Mouse (Mus musculus): Measurements from ENCODE around the gene Trim38. TPM values are rescaled to one million over a fixed set of nuclear protein-coding genes. Genes with fewer than 3 reads are reported as not detected.

Gene Trim38
- total RNA-seq, 4 experiments from 2014 or later = not detected

GRCm38 (mm10) chr13:23746201-23747080 lies 23.3 kb upstream of the Trim38 start, which contains the start of gene Hist1h2bb:
Gene Hist1h2bb, plus strand, starts transcription at chr13:23746734.
- DNase-seq (ENCODE audit: low spot score) = peak; percentile 94

GRCm38 (mm10) chr13:23747081-23747891 lies 22.4 kb upstream of the Trim38 start:
- no peak for DNase-seq (ENCODE audit: low spot score)

DNA sequence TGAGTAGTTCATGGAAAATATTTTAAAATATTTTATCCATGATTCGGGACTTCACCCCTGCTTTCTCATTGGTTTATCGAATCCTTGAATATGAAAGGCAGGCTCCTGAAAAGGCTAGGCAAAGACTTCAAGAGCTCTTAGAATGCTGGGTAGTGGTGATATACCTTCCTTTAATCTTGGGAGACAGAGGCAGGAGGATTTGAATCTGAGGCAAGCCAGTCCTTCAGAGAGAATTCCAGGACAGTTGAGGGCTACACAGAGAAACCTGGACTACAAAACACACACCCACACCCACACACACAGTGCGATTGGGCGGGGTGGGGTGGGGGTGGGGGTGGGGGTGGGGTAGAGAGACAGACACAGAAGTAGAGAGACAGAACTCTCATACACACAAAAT lies 21.8 kb upstream of the Trim38 start:
- DNase-seq (ENCODE audit: low spot score) = no peak

DNA sequence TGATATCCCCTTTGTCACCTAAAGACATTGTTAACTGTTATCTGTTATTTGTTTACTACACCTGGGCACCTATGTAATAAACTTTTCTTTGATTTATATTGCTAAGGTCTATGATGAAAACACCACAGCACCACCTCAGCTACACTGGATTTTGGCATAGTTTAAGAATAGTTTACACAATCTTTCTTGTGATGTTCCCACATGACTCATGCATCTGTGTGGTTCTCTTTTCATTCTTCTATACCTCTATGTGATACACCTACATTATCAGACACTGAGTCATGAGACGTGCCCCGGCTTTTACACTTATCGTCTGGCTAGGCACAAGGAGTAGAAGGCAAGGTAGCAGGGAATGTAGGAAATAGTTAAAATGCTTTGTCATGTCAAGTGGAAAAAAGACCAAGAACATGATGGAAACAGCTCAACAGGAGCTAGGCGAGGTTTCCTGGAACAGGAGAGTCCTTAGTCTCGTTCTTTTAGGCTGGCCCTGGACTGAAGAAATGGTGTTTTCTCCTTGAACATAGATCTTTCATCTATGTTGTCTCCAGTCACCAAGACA lies 20.1 kb upstream of the Trim38 start:
- no peak for DNase-seq (ENCODE audit: low spot score)

DNA sequence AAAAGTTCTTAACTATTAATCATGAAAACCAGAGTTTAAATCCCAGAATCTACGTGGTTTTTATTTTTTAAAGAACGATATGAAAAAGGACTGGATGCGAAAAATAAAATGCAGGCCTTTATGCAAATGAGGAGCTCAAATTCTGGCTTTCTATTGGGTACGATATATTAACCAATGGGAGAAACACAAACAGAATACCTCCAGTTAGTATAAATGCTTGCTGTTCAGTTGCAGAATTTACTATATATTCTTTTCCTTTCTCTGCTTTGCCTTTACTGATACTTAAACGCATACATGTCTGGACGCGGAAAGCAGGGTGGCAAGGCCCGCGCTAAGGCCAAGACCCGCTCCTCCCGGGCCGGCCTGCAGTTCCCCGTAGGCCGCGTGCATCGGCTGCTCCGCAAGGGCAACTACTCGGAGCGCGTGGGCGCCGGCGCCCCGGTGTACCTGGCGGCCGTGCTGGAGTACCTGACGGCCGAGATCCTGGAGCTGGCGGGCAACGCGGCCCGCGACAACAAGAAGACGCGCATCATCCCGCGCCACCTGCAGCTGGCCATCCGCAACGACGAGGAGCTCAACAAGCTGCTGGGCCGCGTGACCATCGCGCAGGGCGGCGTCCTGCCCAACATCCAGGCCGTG lies 18.8 kb upstream of the Trim38 start, which contains the start of gene Hist1h2ab:
Gene Hist1h2ab, plus strand, starts transcription at position 288 of the 639 bp plus-strand sequence.
- DNase-seq (ENCODE audit: low spot score) = peak; percentile 73

- DNase-seq (ENCODE audit: low spot score) = no peak
These were observed 18.2 kb upstream of the Trim38 start for GRCm38 (mm10) chr13:23751478-23751956.

- peak; percentile 78 for DNase-seq (ENCODE audit: low spot score)
These were observed 17.5 kb upstream of the Trim38 start, which contains the start of gene Hist1h3b for GRCm38 (mm10) chr13:23752067-23752741. Gene Hist1h3b, plus strand, starts transcription at chr13:23752267.

DNA sequence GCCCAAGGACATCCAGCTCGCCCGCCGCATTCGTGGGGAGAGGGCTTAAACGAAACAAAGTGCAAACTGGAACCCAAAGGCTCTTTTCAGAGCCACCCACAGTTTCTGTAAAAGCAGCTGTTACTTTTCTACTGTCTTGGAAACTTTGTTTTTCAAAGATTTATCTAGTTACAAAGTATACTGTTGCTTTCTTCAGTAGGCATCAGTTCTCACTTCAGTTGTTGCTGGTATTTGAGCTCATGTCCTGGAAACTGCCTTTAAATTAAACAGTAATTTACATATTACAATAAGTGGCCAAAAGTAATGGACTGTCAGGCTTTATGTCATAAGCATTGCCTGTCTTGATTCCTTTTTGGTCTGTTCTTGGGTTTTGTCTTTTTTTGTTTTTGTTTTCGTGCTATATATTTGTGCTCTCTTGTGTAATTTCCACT lies 17.0 kb upstream of the Trim38 start:
- no peak for DNase-seq (ENCODE audit: low spot score)

- DNase-seq (ENCODE audit: low spot score) = no peak
These were observed 16.2 kb upstream of the Trim38 start for GRCm38 (mm10) chr13:23753314-23754078.

GRCm38 (mm10) chr13:23755000-23755399 lies 14.7 kb upstream of the Trim38 start:
- no peak for DNase-seq (ENCODE audit: low spot score)

DNA sequence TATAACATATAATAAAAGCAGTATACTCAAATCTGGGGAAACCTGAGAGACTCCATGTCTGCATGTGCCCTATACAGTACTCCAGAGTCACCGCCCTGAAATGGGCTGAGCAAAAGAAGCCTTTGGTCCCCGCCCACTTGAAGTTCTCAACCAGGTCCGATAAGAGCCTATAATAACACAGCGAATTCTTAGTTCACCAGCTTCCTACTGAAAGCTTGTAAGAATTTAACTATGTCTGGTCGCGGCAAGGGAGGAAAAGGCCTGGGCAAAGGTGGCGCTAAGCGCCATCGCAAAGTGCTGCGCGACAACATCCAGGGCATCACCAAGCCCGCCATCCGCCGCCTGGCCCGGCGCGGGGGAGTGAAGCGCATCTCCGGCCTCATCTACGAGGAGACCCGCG lies 12.9 kb upstream of the Trim38 start, which contains the start of gene Hist1h4b:
Gene Hist1h4b, plus strand, starts transcription at position 224 of the 400 bp plus-strand sequence.
- peak; percentile 88 for DNase-seq (ENCODE audit: low spot score)

DNA sequence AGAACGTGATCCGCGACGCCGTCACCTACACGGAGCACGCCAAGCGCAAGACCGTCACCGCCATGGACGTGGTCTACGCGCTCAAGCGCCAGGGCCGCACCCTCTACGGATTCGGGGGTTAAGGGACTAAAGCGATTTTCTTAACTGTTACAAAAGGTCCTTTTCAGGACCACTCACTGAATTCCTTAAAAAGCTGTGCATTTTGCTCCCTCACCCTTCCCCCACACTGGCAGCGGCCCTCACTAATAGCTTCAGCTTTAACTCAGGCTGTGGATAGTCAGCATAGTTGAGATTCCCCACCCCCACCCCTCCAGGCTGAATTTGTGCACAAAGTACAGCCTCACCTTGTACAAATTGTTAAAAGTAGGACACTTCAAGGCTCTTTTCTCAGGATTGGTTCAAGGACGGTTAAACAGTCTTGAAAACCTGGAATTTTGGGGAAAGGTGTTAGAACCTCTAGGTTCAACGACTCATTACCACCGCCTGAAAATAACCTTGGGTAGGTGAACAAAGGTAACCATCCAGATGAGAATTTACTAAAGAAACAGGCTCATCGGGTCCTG lies 12.4 kb upstream of the Trim38 start:
- DNase-seq (ENCODE audit: low spot score) = no peak

- no peak for DNase-seq (ENCODE audit: low spot score)
These were observed 11.8 kb upstream of the Trim38 start for GRCm38 (mm10) chr13:23757921-23758320.

DNA sequence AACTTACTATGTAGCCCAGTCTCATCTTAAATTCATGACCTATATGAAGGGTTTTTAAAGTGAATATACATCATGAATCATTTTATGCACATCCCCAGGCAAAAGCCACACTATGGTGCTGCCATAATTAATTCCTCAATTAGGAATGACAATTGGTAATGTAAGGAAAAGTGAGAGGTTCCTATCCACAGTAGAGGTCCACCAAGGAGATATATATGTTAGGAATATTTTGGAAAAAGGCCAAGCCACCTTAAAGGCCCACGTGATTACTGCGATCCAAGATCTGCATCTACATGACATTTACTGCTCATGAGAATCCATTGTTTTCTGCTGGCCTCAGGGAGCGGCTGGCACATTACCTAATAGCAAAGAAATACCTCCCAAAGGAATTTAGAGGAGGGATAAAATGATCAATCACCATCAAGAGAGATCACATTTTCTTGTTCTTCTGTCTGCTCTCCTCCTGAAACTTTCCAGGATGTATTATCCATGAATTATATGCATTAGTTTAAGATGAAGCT lies 10.4 kb upstream of the Trim38 start:
- DNase-seq (ENCODE audit: low spot score) = no peak

DNA sequence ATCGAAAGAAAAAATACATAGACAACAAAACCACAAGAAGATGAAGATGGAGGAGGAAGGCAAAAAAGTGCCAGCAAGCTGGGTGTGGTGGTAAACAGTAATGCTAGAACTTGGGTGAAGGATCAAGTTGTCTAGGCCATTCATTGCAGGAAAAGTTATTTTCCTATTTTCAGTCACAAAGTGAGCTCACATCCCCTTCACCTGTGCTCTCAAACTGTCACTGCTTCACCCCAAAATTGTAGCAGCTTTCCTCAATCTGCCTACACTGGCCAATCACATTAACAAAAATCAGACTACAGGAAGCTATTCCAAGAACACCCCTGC lies 9.8 kb upstream of the Trim38 start:
- no peak for DNase-seq (ENCODE audit: low spot score)

GRCm38 (mm10) chr13:23760240-23760971 lies 9.3 kb upstream of the Trim38 start:
- no peak for DNase-seq (ENCODE audit: low spot score)

DNA sequence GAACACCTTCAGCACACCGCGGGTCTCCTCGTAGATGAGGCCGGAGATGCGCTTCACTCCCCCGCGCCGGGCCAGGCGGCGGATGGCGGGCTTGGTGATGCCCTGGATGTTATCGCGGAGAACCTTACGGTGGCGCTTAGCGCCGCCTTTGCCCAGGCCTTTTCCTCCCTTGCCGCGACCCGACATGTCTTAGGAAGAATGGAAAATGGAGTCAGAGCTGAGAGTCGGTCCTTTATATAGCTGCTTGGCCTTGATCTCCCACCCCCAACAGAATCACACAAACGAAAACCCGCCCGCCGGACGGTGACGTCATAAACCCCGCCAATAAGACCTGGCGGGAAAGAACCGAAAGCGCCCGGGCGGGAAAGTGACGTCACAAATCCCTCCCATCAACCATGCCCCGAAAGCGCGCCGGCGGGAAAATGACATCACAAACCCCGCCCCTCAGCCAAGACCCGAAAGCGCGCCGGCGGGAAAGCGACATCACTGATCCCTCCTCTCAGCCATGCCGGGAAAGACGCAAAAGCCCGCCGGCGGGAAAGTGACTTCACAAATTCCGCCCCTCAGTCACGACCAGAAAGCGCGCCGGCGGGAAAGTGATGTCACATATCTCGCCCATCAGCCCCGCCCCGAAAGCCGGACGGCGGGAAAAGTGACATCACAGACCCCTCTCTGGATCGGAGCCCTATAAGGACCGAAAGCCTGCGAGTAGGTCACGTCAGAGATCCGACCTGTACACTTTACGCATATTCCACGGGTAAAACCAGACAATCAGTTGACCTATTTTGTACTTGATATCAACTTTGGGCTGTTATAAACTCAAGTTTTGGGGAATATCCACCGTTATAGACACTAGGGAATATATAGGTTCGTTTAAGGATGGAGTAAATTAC lies 8.5 kb upstream of the Trim38 start, which contains the start of gene Hist1h4a:
Gene Hist1h4a, minus strand, starts transcription at position 259 of the 893 bp plus-strand sequence.
- peak; percentile 96 for DNase-seq (ENCODE audit: low spot score)

Data from heart, adult 8-10 months (tissue).